Mouse (Mus musculus) cerebellum, adult 8-10 months (tissue): ENCODE data around the gene Bcl2l2.

Experiments used
- DNase-seq: peaks from one replicate; pipeline ENCODE4 v3.0.0; 2022

Gene Bcl2l2

DNA sequence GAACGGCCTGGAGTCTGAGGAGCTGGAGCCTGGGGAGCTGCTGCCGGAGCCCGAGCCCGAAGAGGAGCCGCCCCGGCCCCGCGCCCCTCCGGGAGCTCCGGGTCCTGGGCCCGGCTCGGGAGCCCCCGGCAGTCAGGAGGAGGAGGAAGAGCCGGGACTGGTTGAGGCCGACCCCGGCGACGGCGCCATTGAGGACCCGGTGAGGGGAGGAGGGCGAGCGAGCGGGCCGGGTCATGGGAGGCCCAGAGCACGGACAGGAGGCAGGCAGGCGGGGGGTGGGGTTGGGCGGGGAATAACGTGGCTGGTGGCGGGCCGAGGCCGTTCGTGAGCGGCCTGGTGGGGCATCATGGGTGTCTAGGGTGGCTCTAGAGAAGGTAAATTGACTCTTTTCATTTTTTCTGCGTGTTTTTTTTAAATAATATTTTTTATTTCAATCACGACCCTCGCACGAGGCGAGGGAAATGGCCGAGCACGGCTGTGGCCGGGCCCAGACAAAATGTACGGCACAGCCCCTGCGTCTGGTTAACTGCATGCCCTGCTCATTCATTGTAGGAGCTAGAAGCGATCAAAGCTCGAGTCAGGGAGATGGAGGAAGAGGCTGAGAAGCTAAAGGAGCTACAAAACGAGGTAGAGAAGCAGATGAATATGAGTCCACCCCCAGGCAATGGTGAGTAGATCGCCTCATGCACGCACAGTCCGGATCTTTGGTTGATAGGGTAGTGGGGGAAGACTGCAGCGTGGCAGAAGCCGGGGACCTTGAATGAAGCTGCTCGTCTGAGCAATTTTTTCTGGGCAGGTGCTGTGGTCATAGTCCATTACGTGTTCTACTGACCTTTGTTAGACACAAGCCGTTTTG is 11.3 kb downstream of the Bcl2l2 start:
- DNase-seq: no peak

GRCm38 (mm10) chr14:54897445-54897844 is 14.3 kb downstream of the Bcl2l2 start:
- DNase-seq: no peak

DNA sequence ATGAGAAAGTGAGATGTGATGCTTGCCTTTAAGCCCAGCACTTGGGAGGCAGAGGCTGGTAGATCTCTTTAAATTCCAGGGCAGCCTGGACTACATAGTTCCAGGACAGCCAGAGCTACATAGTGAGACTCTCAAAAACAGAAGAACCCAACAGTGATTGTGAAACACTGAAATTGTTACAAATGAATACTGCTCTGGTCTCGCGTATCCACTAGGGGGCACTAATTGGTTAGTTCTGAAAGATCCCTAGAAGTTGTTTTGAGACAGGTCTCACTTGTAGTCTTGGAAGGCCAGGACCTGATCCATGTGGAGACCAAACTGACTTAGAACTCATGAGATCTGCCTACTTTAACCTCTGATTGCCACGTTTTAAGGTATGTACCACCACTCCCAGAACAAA is 17.2 kb downstream of the Bcl2l2 start:
- peak; percentile 68 for DNase-seq

DNA sequence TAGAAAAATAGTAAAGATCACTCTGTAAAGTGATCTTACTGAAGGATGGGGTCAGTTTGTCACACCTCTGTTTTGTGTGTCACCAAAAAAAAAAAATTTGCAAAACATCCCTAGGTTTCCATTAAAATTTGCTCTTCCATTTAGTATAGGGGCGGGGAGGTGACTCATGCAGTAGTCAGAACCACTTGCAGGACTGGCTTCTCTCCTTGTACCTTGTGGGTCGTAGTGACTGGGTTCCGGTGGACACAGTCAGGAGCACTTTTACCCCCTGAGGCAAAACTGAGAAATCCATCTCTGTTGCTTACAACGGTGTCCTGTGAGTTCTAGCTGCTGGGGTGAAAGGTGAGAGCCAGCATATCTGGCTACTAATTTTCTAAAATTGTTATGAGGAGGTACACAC is 20.5 kb downstream of the Bcl2l2 start:
- no peak for DNase-seq

DNA sequence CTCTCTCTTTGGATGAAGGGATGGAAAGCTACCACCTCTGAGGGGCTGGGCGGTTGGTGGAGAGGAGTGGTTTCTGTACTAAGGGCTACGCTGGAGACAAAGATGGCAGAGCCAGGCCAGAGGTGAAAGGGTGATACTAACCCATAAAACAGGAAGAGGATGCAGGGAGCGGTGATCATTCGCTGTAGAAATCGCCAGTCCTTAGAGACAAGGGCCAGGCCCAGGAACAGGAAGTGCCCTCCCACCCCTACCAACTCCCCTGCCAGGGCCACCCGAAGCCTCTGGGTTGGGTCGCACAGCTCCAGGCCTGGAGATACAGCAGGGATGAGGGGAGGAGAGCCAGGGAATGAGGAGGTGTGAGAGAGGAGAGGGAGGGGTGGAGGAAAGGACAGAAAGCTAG is 25.5 kb downstream of the Bcl2l2 start:
- DNase-seq: no peak

DNA sequence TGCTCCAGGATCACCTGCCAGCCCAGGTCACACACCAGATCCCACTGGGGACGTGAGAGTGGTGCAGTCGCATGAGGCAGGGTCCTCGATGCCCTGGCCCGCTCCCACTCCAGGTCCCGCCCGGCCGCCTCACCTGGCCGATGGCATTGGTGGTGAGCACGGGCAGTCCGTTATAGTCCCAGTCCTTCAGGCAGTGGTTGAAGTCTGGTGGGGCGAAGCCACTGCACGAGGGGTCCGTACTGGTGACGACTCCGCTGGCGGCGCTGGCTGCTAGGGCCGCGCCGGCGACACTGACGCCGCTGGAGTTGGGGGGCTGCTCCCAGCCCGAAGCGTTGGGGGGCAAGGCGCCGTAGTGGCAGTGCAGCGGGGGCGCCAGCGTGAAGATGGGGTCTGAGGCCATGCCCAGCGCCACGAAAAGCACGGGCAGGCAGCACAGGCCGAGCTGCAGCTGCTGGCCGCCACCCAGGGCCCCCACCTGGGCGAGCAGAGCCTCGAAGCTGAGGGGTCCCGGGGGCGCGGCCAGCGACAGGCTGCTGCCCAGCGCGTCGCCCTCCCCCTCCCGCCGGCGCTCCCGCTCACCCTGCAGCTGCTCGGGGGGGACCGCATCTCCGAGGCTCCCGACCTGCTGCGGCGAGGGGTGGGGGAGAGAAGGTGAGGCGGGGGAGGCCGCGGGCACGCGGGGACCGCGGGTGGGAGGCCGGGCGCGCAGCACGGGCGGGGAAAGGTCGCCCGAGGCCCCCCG is 29.1 kb downstream of the Bcl2l2 start:
- DNase-seq: peak; percentile 43

DNA sequence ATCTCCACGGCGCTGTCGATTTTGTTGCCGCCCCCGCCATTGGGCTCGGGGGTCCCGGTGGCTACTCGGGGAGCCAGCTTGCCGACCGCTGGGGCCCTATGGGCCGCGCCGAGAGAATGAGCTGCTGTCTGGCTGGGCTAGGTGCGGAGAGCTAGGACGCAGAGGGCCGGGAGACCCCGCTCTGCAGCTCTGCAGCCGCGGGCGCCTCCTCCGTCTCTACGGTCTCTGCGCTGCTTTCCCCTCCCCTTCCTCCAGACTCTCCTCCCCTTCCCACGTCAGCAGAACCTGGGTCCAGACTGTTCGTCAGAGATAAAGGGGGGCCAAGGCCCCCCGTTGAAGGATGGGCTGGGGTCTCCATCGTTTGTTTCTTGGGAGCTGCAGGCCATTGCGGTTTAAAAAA is 29.7 kb downstream of the Bcl2l2 start, which contains the start of gene Slc22a17:
Slc22a17 (minus strand) TSS at position 247 of the 400 bp plus-strand sequence.
- DNase-seq: peak; percentile 74

DNA sequence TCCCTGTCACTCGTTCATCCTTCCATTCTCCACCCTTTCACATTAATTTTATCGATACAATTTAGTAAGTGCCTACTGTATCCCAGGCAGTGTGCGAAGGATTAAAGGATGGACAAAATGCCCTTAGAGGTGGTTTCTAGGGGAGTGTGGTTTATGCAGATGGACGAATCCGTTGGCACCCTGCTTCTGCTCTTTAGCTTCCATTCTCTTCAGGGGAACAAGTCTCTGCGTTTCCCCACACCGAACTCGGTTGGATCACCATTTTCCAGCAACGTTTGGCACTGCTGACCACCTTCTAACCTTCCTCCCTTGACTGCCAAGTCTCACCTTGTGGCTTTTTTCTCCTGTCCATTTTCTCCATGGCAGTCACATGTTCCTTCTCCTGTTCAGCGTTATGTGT is 30.2 kb downstream of the Bcl2l2 start:
- peak; percentile 38 for DNase-seq

- DNase-seq: no peak
Measured at GRCm38 (mm10) chr14:54920076-54920685, 37.0 kb downstream of the Bcl2l2 start.

DNA sequence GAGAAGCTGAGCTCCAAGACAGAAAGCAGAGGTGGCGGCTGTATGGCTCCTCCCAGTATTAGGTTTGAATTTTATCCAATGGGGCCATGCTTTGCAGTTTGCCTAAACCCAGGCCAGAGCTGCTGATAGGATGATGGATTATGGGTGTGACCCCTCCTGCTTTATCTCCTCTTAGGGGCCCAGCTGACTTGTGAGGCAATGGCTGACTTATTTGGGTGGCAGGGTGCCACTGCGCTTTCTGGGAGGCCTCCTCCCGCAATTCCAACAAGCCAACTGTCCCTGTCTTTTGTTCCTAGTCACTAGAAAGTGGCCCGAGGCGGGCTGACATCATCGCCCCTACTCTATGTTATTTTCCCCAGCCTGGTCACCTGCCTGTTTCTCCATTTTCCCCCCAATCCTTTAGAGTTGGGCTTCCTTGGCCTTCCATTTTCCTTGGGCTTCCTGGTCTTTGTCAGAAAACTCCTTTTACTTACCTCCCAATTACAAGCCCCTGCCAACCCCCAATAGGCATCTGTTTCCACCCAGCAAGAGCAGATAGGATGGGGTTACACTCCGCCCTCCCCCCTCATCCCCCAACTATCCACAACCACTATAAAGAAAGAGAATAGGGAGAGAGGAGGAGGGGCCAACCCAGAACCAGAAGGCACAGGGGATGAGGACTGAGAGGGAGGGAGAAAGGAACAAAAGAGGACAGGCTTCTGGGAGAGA is 41.6 kb downstream of the Bcl2l2 start:
- no peak for DNase-seq

DNA sequence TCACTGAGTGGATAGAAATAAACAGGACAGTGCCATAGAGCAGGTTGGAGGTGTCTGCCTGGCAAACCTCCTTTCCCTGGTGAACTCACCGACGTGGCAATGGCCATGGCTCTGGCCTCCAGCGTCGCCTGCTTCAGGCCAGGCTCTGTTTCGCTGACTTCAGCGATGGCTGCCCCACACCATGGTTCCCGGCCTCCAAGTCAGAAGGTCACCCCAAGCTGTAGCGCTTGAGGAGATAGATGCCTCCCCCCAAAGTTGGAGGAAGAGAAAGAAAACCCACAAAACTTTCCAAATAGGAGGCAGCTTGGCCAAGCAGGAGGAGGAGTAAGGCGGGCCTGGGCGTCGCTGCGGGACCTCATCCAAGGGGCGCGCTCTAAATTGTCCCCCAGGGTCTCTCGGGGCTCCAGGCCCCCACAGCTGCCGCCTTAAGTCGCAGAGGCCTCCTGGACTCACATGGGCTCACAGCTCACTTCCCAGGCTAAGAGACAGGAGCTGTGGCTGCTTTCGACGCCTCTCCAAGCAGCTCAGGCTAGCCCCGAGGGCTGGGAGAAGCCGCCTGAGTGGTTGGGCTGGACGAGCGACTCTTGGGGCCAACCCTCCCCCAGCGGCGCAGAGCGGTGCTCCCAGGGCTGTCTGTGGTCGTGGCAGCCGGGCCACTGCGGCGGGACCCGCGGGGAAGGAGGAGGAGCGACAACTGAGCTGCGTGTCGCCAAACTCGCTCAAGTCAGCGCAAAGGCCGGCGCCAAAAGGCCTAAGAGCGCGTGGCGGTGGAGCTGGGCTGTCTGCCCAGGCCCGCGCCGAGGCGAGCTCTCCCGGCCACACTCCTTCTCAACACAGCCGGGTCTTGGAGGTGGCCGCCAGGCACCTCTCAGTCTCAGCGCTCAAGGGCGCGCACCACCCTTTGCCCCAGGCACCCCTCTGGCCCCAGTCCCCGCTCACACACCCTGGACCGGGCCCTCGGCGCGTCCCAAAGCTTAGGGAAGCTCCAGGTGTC is 42.5 kb downstream of the Bcl2l2 start, which contains the start of gene Efs:
Efs (minus strand) TSS at position 778 of the 994 bp plus-strand sequence.
- peak; percentile 49 for DNase-seq

DNA sequence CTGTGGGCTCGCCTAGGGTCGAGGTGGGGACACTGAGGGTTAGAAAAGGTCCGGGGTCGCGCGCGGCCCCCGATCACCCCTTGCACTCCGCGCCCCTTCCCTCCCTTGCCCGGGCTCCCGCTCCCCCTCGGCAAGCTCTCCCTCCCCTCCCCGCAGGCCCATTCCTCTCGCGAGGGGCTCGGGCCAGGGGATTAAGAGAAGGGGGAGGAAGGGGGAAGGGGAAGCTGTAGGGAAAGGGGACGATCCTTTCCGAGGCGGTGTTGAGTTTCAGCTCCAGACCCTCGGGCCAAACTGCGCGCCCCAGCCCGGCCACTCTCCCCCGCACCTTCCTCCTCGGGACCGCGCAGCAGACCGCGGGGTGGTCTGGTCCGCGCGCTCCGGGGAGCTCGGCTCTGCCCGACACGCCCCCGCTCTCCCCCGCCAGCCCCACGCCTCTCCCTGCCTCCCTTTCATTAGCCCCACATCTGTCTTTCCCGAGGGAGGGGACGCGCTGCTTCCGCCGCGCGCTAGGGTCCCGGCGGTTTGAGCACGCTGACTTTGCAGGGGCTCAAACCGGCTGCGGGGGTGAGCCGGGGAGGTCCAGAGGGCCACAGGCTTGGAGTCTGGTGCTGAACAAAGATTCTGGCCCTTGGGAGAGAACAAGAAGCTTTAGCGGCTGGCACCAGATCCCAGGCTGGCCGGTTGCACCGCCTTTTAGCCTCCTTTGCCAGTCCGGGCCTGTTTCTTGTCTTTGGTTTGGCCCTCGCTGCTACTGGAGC is 43.4 kb downstream of the Bcl2l2 start:
- DNase-seq: no peak

DNA sequence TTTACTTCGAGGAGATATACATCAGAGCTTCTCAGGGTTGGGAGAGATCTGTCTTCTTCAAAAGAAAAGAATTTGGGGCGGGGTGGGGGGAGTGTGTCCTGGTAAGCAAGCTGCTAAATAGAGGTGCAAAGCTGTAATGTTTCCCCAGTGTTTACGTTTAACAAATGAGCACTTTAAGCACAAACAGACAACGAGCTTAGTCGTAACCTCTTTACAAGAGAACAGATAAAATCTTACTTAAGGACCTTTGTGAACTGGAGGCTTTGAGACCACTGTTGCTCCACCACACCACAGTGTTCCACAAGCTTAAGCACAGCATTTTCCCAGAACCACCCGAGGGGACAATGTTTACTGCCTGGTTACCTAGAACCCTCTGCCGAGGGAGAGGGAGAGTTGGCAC is 44.1 kb downstream of the Bcl2l2 start:
- no peak for DNase-seq

DNA sequence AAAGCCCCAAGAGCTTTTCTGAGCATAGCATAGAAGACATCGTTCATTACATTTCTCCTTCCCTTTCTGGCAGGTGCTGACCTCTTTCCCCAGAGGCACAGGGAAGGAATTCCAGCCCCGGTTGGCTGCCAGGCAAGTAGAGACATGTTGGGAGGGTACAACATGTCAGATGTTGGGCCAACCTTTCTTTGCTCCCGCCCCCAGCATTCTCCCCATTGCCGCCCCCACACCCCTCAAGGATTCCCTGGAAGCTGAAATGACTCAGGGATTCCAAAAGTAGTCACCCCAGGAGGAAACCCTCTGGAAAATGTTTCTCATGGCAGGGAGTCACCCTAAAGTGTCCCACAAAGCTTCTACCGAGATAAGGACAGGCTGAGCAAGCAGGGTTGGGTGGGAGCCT is 46.6 kb downstream of the Bcl2l2 start:
- DNase-seq: no peak

DNA sequence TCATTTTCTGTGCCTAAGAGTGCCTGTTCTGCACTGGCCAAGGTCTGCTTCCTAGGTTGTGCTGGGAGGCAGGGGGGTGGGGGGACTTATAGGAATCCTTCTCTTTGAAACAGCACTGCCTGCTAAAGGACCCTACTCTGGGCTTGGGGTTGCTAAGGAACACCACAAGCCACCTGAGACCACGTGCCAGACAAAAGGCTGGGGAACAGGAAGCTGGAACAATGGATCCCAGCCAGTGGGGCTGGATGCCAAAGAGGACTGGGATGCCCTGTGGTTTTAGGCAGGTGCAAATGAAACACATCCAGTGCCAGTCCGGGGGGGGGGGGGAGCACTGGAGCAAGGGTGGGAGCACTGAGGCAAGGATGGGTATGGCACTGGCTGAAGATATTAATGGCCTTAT is 47.3 kb downstream of the Bcl2l2 start:
- no peak for DNase-seq

DNA sequence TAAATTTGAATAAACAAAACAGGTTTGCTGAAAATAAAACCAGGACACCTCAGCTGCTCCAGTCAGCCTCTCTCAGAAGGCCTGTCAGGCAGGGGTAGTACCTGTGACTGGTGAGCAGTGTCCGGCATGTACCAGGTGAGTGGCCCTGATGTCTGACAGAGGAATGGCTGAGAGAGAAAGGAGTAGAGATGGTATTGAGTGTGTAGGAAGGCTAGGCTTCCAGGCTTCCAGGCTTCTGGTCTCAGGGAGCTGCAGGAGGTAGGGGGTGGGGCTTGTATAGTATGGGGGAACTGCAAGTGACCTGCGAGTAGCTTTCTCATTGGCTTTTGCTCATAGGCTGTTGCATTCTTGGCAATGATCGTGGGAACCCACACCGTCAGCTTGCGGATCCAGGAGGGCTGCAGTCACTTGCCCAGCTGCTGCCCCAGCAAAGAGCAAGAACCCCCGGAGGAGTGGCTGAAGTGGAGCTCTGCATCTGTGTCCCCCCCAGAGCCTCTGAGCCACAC is 49.5 kb downstream of the Bcl2l2 start, which contains the start of gene Il25:
Il25 (plus strand) TSS at position 51 of the 506 bp plus-strand sequence.
- DNase-seq: no peak

GRCm38 (mm10) chr14:54935904-54936830 is 53.0 kb downstream of the Bcl2l2 start, which contains the start of gene Cmtm5:
Gene Cmtm5, plus strand, starts transcription at chr14:54936261.
- no peak for DNase-seq

DNA sequence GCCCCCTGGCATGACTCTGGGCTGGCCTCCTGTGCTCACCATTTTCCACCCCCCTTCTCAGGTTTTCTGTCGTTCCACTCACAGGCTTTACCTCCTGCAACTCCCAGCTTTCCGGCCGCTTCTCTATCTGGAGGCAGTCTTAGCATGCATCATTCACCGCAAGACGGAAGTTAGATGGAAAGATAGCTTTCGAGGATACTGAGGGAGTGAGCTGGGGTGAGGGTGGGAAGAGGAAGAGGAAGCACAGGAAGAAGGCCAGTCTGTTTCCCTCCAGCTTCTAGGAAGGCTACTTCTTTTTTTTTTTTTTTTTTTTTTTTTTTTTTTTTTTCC is 53.6 kb downstream of the Bcl2l2 start:
- DNase-seq: no peak
